Mouse (Mus musculus): ENCODE results near the gene Hoxc8.

Hoxc8 gene

DNA sequence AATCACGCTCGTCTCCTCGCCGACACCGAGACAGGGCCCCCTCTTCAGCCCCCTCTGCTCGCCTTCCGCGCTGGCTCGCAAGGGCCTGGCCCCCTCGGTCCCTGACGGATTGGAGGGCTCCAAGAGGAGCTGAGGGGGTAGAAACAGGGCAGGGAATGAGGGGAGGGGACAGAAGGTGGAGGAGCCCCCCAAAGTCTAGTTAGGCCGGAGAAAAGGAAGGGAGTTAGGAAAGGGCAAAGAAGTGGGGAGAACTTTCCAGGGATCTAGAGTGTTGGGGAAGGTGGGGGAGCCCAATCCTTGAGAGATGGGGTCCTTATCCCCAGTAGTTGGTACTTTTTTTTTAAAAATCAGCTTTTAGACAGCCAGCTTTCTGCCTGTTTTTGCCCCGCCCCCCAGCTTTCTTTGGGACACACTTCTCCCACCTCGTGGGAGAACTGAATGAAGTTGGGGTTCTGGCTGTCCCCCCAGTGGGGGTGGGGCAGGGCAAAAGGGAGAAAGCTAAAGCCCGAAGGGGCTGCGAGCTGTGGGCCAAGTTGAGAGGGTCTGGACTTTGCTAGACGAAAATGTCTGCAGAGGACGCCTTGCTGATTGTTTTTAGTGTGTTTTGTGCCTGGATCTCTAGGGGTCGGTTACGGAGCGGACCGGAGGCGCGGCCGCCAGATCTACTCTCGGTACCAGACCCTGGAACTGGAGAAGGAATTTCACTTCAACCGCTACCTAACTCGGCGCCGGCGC lies 19.9 kb downstream of the Hoxc8 start:
- DNase-seq = no peak

DNA sequence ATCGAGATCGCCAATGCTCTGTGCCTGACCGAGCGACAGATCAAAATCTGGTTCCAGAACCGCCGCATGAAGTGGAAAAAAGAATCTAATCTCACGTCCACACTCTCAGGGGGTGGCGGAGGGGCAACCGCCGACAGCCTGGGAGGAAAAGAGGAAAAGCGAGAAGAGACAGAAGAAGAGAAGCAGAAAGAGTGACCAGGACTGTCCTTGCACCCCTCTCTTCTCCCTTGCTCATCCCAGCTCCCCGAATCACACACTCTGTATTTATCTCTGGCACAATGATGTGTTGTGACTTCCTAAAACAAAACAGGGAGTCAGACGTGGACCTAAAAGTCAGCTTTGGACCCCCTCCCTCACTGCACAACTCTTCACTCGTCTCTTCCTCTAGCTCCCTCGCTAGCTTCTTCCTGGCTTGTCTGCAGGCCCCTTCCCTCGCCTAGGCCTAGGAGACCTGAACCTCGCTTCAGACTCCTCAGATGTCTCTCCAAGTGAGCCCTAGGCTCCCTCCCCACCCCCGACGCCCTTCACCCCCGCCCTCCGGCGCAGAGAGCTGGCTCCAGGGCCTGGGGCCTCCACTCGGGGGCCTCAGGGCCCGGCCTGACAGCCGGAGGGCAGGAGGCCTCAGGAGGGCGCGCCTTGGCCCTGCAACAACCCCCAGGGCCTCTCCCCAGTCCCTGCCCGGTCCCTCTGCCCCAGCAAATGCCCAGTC lies 20.6 kb downstream of the Hoxc8 start:
- DNase-seq = no peak

GRCm38 (mm10) chr15:103011928-103012486 lies 21.6 kb downstream of the Hoxc8 start:
- DNase-seq = no peak

- no peak for DNase-seq
Measured at GRCm38 (mm10) chr15:103013238-103013984, 23.0 kb downstream of the Hoxc8 start.

- DNase-seq = no peak
Measured at GRCm38 (mm10) chr15:103014166-103015008, 24.0 kb downstream of the Hoxc8 start.

DNA sequence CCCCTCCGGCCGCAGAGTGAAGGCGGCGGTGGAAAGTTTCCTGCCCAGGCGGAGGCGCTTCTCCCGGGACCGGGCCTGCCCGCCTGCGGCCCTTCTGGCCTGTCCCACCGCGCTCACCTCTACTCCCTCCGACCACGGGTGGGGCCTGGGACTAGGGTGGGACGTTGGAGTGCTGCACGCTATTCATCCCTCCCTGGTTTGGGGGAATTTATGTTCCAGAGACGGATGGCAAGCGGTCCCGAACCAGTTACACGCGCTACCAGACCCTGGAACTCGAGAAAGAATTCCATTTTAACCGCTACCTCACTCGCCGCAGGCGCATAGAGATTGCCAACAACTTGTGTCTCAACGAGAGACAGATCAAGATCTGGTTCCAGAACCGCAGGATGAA lies 24.6 kb downstream of the Hoxc8 start:
- no peak for DNase-seq

DNA sequence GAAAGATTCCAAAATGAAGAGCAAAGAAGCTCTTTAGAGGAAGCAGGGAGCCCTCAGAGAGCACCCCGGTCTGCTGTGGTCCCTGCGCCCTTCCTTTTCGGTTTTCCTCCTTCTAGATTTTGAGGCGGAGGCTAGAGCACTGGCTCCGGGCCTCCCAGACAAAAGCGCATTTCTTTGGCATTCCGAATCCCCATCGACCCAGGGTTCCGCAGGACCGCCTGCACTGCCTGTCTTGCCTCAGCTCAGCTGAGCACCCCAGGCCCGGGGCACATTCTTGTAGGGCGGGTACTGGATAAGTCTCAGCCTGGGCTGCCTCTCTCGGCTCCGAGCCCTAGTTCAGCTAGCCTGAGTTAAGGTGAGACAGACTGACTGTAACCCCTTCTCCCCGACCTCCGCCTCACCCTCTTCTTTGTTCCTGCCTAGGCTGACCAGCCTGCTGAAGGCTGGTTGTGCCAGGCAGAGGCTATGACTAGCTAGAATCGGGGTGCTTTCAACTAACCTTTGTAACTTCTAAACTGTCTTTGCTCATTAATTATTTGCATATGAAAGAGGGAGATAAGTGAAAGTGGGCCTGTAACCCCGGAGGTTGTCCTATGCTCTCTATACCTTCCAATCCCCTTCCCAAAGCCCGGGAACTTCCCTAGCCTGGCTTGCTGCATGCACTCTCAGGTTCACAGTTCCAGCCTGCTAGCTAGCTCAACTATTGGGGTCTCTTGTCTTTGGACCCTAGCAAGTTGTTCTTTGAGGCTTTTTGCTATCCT lies 25.2 kb downstream of the Hoxc8 start:
- DNase-seq = no peak

GRCm38 (mm10) chr15:103018636-103019035 lies 28.2 kb downstream of the Hoxc8 start, which contains the start of gene Hoxc4:
Hoxc4 (plus strand) TSS chr15:103018934.
- DNase-seq = no peak

DNA sequence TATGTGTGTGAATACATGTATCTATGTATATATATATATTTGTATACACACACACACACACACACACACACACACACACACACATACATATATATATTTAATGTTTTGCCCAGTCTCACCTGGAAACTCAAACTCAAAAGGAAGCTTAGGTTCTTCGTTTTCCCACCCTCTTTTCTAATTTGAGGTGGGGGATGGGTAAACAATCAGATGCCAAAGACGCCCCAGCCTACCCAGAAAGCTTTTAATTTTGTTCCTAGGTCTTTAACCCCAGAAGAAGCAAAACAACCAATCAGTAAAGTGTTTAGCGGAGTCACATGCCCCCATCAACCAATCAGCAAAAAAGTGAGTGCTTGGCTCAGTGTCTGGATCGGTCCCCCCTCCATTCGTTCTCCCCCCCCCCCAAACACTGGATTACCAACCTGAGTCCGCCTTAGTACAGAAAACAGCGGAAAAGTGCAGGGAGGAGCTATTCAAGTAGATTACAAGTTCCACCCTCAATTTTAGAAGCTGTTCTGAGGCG lies 30.6 kb downstream of the Hoxc8 start:
- no peak for DNase-seq

GRCm38 (mm10) chr15:103021544-103021943 lies 31.1 kb downstream of the Hoxc8 start:
- no peak for DNase-seq

GRCm38 (mm10) chr15:103024131-103024530 lies 33.7 kb downstream of the Hoxc8 start:
- DNase-seq = no peak

DNA sequence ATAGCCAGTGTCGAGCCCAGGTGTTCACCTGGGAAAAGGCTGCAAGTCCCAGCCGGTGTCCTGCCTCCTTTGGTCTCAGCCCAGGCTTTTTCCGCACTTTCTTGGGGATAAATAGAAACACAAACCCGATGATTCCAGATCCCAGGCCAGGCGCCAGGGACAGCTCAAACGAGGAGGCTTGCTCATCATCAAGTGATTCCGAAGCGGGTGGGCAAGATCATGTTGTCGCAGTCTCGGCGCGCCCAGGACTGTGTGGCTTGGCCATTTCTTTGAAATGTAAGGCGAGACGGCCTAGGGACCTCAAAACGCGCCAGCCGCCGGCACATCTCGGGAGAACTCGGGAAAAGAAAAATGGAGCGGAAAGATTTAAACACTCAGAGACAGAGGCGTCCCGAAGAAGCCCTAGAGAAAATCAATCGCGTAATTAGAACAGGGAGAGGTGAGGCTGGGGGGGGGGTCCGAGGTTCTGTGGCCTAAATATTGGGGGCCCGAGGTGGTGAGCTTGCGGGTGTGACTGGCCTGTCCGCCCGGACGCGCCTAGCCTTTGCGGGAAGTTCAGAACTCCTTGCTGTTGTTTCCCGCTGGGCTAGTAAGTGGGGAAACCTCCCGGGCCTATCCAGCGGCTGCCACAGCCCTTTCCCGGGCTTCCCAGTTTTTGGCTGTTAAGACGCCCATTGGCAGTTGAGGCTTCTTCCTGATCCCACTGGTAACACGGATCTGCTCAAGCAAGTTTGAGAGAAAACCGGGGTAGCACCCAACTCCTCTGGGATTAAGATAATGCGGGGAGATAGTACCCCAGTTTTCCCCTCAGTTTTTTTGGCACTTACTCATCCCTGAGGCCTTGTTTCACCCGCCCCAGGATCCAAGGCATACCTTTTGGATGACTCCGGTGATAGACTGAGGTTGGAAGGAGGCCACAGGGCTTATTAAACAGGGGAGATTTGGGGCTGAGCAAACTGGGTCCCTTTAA lies 37.1 kb downstream of the Hoxc8 start:
- no peak for DNase-seq

DNA sequence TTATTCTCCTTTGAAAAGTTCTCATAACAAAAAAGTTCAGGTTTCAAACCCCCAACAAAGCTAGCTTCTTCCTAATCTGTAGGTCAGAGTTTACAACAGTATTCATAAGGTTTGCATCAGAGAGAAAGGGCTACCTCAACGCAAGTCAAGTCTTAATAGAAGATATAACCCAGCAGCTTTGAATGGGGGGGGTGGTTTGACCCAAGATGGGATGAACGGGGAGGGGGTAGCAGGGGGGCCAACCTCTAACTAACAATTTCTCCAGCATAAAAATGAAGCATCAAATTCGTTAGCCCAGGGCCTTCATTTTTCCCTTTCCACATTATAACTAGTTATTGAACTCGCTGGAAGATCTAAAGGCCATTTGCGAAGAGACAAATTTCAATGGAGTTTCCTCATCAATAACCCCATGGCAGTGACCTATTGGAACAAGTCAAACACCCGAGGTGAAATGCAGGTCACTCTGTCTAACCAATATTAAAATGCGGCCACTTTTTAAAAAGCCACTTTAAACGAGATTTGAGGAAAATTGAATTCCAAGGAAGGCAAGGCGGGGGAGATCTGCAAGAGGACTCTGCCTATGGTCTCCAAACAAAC lies 38.6 kb downstream of the Hoxc8 start:
- no peak for DNase-seq

DNA sequence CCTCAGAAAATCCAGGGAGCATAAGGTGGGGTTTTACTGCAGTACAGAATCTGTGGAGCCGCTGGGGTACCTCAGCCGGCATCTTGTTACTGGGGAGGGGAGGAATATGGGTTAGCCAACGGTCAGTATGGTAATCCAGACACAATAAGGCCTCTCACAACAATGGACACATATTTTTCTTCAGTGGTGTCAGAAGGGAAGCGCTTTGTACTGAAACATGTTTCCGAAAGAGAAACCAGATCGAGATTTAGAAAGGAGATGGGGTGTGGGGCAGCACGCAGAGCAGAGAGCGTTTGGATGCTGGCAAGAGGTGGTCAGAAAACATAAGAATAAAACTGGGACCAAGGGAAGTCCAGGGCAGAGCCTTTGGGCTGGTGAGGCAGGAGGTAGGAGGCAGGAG lies 39.7 kb downstream of the Hoxc8 start:
- no peak for DNase-seq

- DNase-seq = no peak
Measured at GRCm38 (mm10) chr15:103032167-103032566, 41.8 kb downstream of the Hoxc8 start.

GRCm38 (mm10) chr15:103032646-103033575 lies 42.5 kb downstream of the Hoxc8 start:
- DNase-seq = no peak

DNA sequence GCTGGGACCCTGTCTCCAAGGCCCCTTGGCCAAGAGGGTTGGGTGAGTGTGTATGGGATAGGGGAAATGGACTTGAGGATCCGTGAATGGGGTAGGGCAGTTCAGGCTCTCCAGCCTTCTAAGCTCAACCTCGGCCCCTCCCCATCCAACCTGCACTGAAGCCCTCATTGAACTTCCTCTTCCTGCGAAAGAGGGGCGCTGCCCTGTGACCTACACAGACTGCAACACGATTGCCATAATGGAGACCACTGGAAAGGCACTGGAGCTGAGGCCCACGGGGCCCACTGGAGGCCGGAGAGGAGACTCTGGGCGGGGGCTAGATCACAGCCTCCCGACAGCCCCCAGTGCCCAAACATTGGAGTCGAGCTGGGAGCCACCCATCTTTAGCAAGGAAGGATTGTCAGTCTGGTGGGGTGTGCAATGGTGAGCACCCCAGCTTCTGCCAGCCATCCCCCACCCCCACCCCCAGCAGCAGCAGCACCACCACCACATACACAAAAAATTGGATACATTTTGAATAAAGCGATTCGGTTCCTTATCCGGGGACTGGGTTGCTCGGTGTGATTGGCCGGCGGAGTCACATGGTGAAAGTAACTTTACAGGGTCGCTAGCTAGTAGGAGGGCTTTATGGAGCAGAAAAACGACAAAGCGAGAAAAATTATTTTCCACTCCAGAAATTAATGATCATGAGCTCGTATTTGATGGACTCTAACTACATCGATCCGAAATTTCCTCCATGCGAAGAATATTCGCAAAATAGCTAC lies 43.8 kb downstream of the Hoxc8 start:
- DNase-seq = no peak

Data from thymus, adult 18-20 months (tissue).